Mouse (Mus musculus) small intestine, adult 2 months (tissue): Measurements from ENCODE around the gene Arid5b. TPM values are rescaled to one million over a fixed set of nuclear protein-coding genes. Genes with fewer than 3 reads are reported as not detected.
A peak's percentile ranks its signal among the peaks of the same experiment; 100 is the strongest.

Source experiments
- H3K27ac ChIP-seq: fragments of 200-500 bp; 2 replicates; pipeline ENCODE4 v1.5.1; 2012; ENCODE audit warnings: low read depth, low read length, control low read depth, inconsistent platforms; ENCODE audit not compliant: insufficient read depth
- H3K27me3 ChIP-seq: fragments of 200-500 bp; 2 replicates; pipeline ENCODE4 v1.6.1; 2012; ENCODE audit warnings: mild to moderate bottlenecking, moderate library complexity, low read length, inconsistent platforms; ENCODE audit not compliant: control insufficient read depth, insufficient read depth
- H3K36me3 ChIP-seq: fragments of 200-500 bp; 2 replicates; pipeline ENCODE4 v1.6.1; 2012; ENCODE audit warnings: mild to moderate bottlenecking, low read length, control low read depth, inconsistent platforms; ENCODE audit not compliant: control insufficient read depth, insufficient read depth
- H3K4me1 ChIP-seq: fragments of 200-500 bp; 2 replicates; pipeline ENCODE4 v1.6.1; 2012; ENCODE audit warnings: low read length, inconsistent platforms, mixed read lengths; ENCODE audit not compliant: control insufficient read depth, insufficient read depth, insufficient read length
- H3K4me3 ChIP-seq: fragments of 200-500 bp; 2 replicates; pipeline ENCODE4 v1.5.1; 2012; ENCODE audit warnings: low read depth, mild to moderate bottlenecking, control low read depth, inconsistent platforms, low read length, moderate library complexity
- CTCF ChIP-seq: fragments of 200-500 bp; IDR thresholded peaks from 2 replicates; pipeline ENCODE4 v1.5.1; 2012; ENCODE audit warnings: low read depth, mild to moderate bottlenecking, control low read depth, inconsistent platforms, low read length, moderate library complexity, mixed read lengths; ENCODE audit not compliant: insufficient replicate concordance, insufficient read length; ENCODE audit errors: extremely low read depth
- POLR2A ChIP-seq: fragments of 200-500 bp; IDR thresholded peaks from 2 replicates; pipeline ENCODE4 v1.6.1; 2012; ENCODE audit warnings: low read depth, mild to moderate bottlenecking, control low read depth, inconsistent platforms, low read length, moderate library complexity
- WGBS: fragments of 180-500 bp; shearing (Covaris S2); methylation state at CpG from one replicate; pipeline ENCODE4 v1.1.7; 2018; 5-methylcytosine and 5-hydroxymethylcytosine counted together
- polyA plus RNA-seq: library from polyadenylated mRNA; depleted of rRNA; stranded (reverse); fragments of >200 nt; gene quantifications from 2 replicates; pipeline ENCODE4 v1.2.3, GENCODE M21; 2012

The Arid5b gene
- polyA plus RNA-seq, 1 experiment, result 3.3 TPM

- H3K27ac ChIP-seq, result no peak overlapping the region
- peaks cover 14% of the 10 kb centered on the region; the same call in 1 of the 2 replicates for H3K4me1 ChIP-seq
- WGBS, result 90% methylated on average over 14 of the region's 14 CpGs
- no peaks in the 10 kb centered on the region for H3K36me3 ChIP-seq
- H3K27me3 ChIP-seq, result no peaks in the 10 kb centered on the region
- no peak for TF ChIP-seq POLR2A
- no peak for TF ChIP-seq CTCF
- H3K4me3 ChIP-seq, result no peak overlapping the region
Measured at GRCm38 (mm10) chr10:68154046-68154765, 124.3 kb downstream of the Arid5b start.

DNA sequence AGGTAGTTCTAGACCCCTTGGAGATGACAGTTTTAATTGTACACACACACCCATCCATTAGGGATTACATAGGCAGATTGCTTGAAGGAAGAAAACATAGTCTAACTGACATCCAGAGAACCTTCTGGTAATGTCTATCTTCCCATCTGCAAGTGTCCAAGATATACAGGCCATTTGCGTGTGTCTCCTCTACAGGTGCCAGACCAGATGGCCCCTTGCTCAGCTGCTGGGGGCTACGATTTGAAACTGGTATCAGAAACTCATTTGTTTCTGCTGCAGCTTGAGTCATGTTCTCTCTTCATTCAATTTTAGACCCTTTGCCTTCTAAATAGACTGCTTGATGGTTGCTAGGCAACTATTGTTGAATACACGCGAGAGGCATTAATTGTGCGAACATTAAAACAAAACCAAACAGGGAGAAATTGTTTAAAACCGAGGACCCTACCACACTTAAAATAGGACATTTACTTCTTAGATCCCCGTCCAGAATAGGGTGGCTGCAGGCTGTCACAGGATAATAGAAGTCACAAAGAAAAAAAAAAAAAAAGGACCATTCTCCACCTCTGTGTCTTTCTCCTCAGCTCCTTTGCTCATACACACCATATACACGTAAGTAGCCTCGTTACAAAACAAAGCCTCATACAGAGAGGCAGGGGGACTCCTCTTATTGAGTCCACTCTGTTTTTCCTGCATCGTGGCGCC is 125.0 kb downstream of the Arid5b start:
- Histone ChIP-seq H3K27me3 (no peaks in the 10 kb centered on the region), H3K4me1 (peaks cover 15% of the 10 kb centered on the region; the same call in 1 of the 2 replicates), H3K4me3 (no peak overlapping the region), H3K27ac (no peak overlapping the region), H3K36me3 (no peaks in the 10 kb centered on the region)
- TF ChIP-seq POLR2A (no peak), CTCF (no peak)
- WGBS, result 87% methylated on average over 11 of the region's 11 CpGs

- no peak overlapping the region for H3K4me3 ChIP-seq
- TF ChIP-seq POLR2A, result no peak
- H3K36me3 ChIP-seq, result no peaks in the 10 kb centered on the region
- peaks cover 5% of the 10 kb centered on the region; the same call in 1 of the 2 replicates for H3K4me1 ChIP-seq
- WGBS, result 42% methylated on average over 6 of the region's 6 CpGs
- H3K27ac ChIP-seq, result 0 out of 2 replicates have a peak overlapping the region, but pooled peaks have one; percentile 26
- no peaks in the 10 kb centered on the region for H3K27me3 ChIP-seq
Measured at GRCm38 (mm10) chr10:68148495-68148894, 130.0 kb downstream of the Arid5b start.

DNA sequence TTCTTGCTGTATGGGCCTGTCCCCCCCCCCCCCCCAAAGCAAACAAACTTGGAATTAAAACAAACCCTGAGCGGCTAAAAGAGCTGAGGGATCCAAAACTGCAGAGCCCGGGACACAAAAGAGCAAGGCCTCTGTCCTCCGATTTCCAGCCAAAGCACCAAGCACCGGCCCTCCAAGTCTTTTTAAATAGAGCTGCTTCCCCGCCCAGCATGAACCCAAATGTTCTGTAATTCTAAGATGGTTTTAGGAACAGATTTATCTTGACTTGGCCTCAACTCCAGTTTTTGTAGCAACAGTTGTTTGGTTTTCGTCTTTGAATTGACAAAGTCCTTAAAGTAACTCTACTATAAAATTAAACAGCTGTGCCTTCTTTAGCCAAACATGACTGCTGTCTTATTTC is 130.8 kb downstream of the Arid5b start:
- no peak overlapping the region for H3K27ac ChIP-seq
- 62% methylated on average over 6 of the region's 6 CpGs for WGBS

DNA sequence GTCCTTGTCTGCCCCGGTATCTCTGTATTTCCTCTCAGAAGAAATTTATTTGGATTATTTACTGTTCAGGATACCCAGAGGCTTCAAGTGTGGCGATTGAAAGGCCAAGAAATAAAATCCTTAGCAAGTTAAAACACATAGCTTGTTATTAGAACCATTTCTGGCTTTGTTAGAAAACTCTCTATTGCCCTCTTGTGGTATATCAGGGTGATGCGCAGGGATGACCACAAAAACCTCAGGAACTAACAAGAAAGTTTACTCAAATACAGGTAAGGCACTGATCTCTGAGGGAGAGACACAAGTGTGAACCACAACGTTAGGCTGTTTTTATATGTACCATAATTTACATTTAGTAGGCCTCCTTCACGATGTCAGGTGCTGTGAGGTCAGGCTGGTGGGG is 131.7 kb downstream of the Arid5b start:
- Histone ChIP-seq H3K4me3 (no peak overlapping the region), H3K36me3 (no peaks in the 10 kb centered on the region), H3K27ac (no peak overlapping the region), H3K27me3 (no peaks in the 10 kb centered on the region), H3K4me1 (peaks cover 5% of the 10 kb centered on the region; the same call in 1 of the 2 replicates)
- WGBS, result 11% methylated on average over 5 of the region's 5 CpGs
- TF ChIP-seq POLR2A (no peak), CTCF (no peak)

More for the DNA sequence above, 130.8 kb downstream of the Arid5b start:
- H3K27me3 ChIP-seq, result no peaks in the 10 kb centered on the region
- H3K4me3 ChIP-seq, result no peak overlapping the region
- peaks cover 5% of the 10 kb centered on the region; the same call in 1 of the 2 replicates for H3K4me1 ChIP-seq
- TF ChIP-seq CTCF, result no peak
- H3K36me3 ChIP-seq, result no peaks in the 10 kb centered on the region

GRCm38 (mm10) chr10:68145286-68145950 is 133.1 kb downstream of the Arid5b start:
- WGBS, result 84% methylated on average over 18 of the region's 18 CpGs

GRCm38 (mm10) chr10:68142501-68142900 is 136.0 kb downstream of the Arid5b start:
- no peak overlapping the region for H3K27ac ChIP-seq
- peaks cover 3% of the 10 kb centered on the region; the same call in 1 of the 2 replicates for H3K4me1 ChIP-seq
- no peak overlapping the region for H3K4me3 ChIP-seq
- H3K27me3 ChIP-seq, result no peaks in the 10 kb centered on the region
- TF ChIP-seq CTCF (no peak), POLR2A (no peak)
- H3K36me3 ChIP-seq, result no peaks in the 10 kb centered on the region
- WGBS, result 83% methylated on average over 4 of the region's 4 CpGs

More at GRCm38 (mm10) chr10:68145286-68145950, 133.1 kb downstream of the Arid5b start:
- no peak overlapping the region for H3K4me3 ChIP-seq
- H3K27ac ChIP-seq, result no peak overlapping the region
- TF ChIP-seq POLR2A (no peak), CTCF (no peak)
- H3K36me3 ChIP-seq, result no peaks in the 10 kb centered on the region
- peaks cover 6% of the 10 kb centered on the region; the same call in 1 of the 2 replicates for H3K4me1 ChIP-seq
- no peaks in the 10 kb centered on the region for H3K27me3 ChIP-seq
